Mouse (Mus musculus): ENCODE measurements around the gene Ap5z1. TPM values are rescaled to one million over a fixed set of nuclear protein-coding genes. Genes with fewer than 3 reads are reported as not detected.

Ap5z1 gene
- polyA plus RNA-seq, 1 experiment from 2014 or later: 13.1 TPM

DNA sequence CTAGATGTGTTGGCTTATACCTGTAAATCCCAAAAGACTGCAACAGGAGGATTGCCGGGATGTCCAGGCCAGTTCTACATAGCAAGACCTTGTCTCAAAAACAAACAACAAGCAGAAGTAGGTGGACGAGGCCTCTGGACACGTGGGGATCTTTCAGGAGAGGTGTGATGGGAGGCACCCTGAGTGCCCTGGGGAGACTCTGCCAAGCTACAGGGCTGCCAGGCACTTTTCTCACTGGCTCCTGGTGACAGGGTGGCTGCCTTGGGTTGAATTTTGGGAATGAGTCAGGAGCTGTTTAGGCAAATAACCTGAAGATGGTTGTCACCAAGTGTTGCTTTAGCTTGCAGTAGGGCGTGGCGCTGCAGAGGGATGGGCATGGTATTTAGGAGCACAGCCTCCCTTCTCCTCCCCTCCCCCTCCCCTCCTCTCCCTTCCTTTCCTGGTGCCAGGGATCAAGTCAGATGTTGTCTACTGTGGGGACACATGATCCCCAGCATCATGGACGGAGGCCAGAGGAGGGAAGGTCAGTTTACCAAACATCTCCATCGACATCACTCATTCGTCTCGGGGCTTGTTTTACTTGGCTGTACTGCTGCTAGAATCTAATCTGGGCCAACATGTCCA is 31.8 kb upstream of the Ap5z1 start:
- DNase-seq (ENCODE audit: low spot score) (no peak), ATAC-seq (replicated peaks; ENCODE audit: low FRiP score) (no peak)
- Histone ChIP-seq H3K9me3 (ENCODE audit: control insufficient read depth, low read length) (no peaks in the 10 kb centered on the region), H3K4me3 (ENCODE audit: low read depth, low read length) (no peak overlapping the region), H3K36me3 (ENCODE audit: control insufficient read depth, insufficient read depth, low read length) (no peaks in the 10 kb centered on the region; the same call in 1 of the 2 replicates), H3K27me3 (ENCODE audit: control insufficient read depth, insufficient read depth, low read length) (no peaks in the 10 kb centered on the region), H3K9ac (ENCODE audit: low read length) (no peak overlapping the region), H3K4me1 (replicated peaks; ENCODE audit: control insufficient read depth, insufficient read depth, low read length) (no peaks in the 10 kb centered on the region; the same call in 1 of the 2 replicates), H3K4me2 (ENCODE audit: low read depth, low read length, severe bottlenecking) (no peak overlapping the region), H3K27ac (ENCODE audit: low read depth, low read length) (no peak overlapping the region)
- 85% methylated on average over 9 of the region's 9 CpGs for WGBS

- no peak for ATAC-seq (replicated peaks; ENCODE audit: low FRiP score)
- H3K27ac ChIP-seq (ENCODE audit: low read depth, low read length): no peak overlapping the region
- no peaks in the 10 kb centered on the region; the same call in 1 of the 2 replicates for H3K4me1 ChIP-seq (replicated peaks; ENCODE audit: control insufficient read depth, insufficient read depth, low read length)
- no peaks in the 10 kb centered on the region for H3K9me3 ChIP-seq (ENCODE audit: control insufficient read depth, low read length)
- no peak overlapping the region for H3K9ac ChIP-seq (ENCODE audit: low read length)
- no peak for DNase-seq (ENCODE audit: low spot score)
- H3K4me3 ChIP-seq (ENCODE audit: low read depth, low read length): no peak overlapping the region
- no peaks in the 10 kb centered on the region; the same call in 1 of the 2 replicates for H3K36me3 ChIP-seq (ENCODE audit: control insufficient read depth, insufficient read depth, low read length)
- WGBS: 82% methylated on average over 4 of the region's 4 CpGs
- H3K27me3 ChIP-seq (ENCODE audit: control insufficient read depth, insufficient read depth, low read length): no peaks in the 10 kb centered on the region
- no peak overlapping the region for H3K4me2 ChIP-seq (ENCODE audit: low read depth, low read length, severe bottlenecking)
Measured at GRCm38 (mm10) chr5:142432695-142433094, 31.0 kb upstream of the Ap5z1 start.

DNA sequence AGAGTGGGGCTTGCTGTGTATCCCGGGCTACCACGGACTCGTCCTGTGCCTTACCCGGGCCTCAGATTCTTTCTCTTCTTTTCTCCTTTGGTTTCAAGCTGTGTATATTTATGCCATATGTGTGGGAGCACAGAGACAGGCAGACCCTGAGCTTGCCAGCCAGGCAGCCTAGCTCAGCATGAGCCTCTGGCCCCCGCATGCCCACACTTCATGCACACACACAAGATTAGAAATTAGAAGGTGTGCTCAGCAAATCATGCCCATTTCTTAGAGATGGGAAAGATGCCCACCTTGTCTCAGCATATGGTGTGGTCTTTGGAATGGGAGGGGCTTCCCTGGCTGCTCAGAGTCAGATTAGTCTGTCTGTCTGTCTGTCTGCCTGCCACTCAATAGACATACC is 29.7 kb upstream of the Ap5z1 start:
- ATAC-seq (replicated peaks; ENCODE audit: low FRiP score): no peak
- no peak overlapping the region for H3K27ac ChIP-seq (ENCODE audit: low read depth, low read length)

GRCm38 (mm10) chr5:142435736-142436135 is 28.0 kb upstream of the Ap5z1 start:
- H3K27me3 ChIP-seq (ENCODE audit: control insufficient read depth, insufficient read depth, low read length): no peaks in the 10 kb centered on the region
- DNase-seq (ENCODE audit: low spot score): no peak
- H3K9me3 ChIP-seq (ENCODE audit: control insufficient read depth, low read length): no peaks in the 10 kb centered on the region
- peaks cover 7% of the 10 kb centered on the region for H3K4me1 ChIP-seq (replicated peaks; ENCODE audit: control insufficient read depth, insufficient read depth, low read length)
- H3K36me3 ChIP-seq (ENCODE audit: control insufficient read depth, insufficient read depth, low read length): no peaks in the 10 kb centered on the region; the same call in 1 of the 2 replicates
- no peak overlapping the region for H3K27ac ChIP-seq (ENCODE audit: low read depth, low read length)
- no peak overlapping the region for H3K9ac ChIP-seq (ENCODE audit: low read length)
- ATAC-seq (replicated peaks; ENCODE audit: low FRiP score): no peak
- no peak overlapping the region for H3K4me2 ChIP-seq (ENCODE audit: low read depth, low read length, severe bottlenecking)
- H3K4me3 ChIP-seq (ENCODE audit: low read depth, low read length): no peak overlapping the region
- WGBS: 91% methylated on average over 15 of the region's 15 CpGs

More for the DNA sequence above, 29.7 kb upstream of the Ap5z1 start:
- Histone ChIP-seq H3K4me2 (ENCODE audit: low read depth, low read length, severe bottlenecking) (no peak overlapping the region), H3K36me3 (ENCODE audit: control insufficient read depth, insufficient read depth, low read length) (no peaks in the 10 kb centered on the region; the same call in 1 of the 2 replicates), H3K9ac (ENCODE audit: low read length) (no peak overlapping the region), H3K27me3 (ENCODE audit: control insufficient read depth, insufficient read depth, low read length) (no peaks in the 10 kb centered on the region), H3K4me3 (ENCODE audit: low read depth, low read length) (no peak overlapping the region), H3K9me3 (ENCODE audit: control insufficient read depth, low read length) (no peaks in the 10 kb centered on the region), H3K4me1 (replicated peaks; ENCODE audit: control insufficient read depth, insufficient read depth, low read length) (no peaks in the 10 kb centered on the region; the same call in 1 of the 2 replicates)
- DNase-seq (ENCODE audit: low spot score): no peak
- WGBS: 84% methylated on average over 5 of the region's 5 CpGs

DNA sequence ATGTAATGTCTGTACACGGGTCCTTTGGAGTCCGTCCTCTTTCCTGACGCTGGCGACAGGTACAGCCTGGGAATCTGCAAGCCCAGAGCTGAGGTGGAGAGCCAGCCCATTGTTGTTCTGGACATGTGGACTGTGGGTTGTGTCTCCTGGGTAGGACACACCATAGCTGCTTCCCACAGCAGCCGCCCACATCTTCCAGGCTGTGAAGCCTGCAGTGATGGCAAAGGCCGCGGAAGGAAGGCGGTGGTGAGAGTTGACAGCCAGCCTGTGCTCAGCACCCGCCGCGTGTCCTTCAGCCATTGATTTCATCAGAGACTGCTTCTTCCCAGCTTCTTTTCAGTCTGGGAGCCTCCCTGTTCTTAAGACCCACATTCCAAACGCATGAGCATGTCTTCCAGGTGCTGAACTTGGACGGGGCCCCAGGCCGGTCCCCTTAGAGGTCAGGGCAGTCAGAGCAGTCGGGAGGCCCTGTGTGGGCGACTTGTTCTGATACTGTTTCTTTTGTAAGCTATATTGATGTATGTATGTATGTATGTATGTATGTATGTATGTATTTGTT is 25.3 kb upstream of the Ap5z1 start:
- ATAC-seq (replicated peaks; ENCODE audit: low FRiP score) (no peak), DNase-seq (ENCODE audit: low spot score) (no peak)
- H3K27ac ChIP-seq (ENCODE audit: low read depth, low read length): no peak overlapping the region
- no peak overlapping the region for H3K4me3 ChIP-seq (ENCODE audit: low read depth, low read length)
- H3K4me2 ChIP-seq (ENCODE audit: low read depth, low read length, severe bottlenecking): no peak overlapping the region
- WGBS: 90% methylated on average over 16 of the region's 16 CpGs
- H3K9ac ChIP-seq (ENCODE audit: low read length): no peak overlapping the region
- no peaks in the 10 kb centered on the region for H3K27me3 ChIP-seq (ENCODE audit: control insufficient read depth, insufficient read depth, low read length)
- no peaks in the 10 kb centered on the region; the same call in 1 of the 2 replicates for H3K36me3 ChIP-seq (ENCODE audit: control insufficient read depth, insufficient read depth, low read length)
- peaks cover 14% of the 10 kb centered on the region for H3K4me1 ChIP-seq (replicated peaks; ENCODE audit: control insufficient read depth, insufficient read depth, low read length)
- no peaks in the 10 kb centered on the region for H3K9me3 ChIP-seq (ENCODE audit: control insufficient read depth, low read length)

GRCm38 (mm10) chr5:142439911-142440432 is 23.8 kb upstream of the Ap5z1 start:
- DNase-seq (ENCODE audit: low spot score) (peak; percentile 74), ATAC-seq (replicated peaks; ENCODE audit: low FRiP score) (peak; percentile 58)
- peak overlapping the region; percentile 28; the same call in 1 of the 2 replicates for H3K4me3 ChIP-seq (ENCODE audit: low read depth, low read length)
- H3K9me3 ChIP-seq (ENCODE audit: control insufficient read depth, low read length): no peaks in the 10 kb centered on the region
- 0% methylated on average over 12 of the region's 12 CpGs for WGBS
- H3K9ac ChIP-seq (ENCODE audit: low read length): 0 out of 2 replicates have a peak overlapping the region, but pooled peaks have one; percentile 1
- H3K4me2 ChIP-seq (ENCODE audit: low read depth, low read length, severe bottlenecking): peak overlapping the region; percentile 53
- H3K27me3 ChIP-seq (ENCODE audit: control insufficient read depth, insufficient read depth, low read length): no peaks in the 10 kb centered on the region
- peaks cover 14% of the 10 kb centered on the region for H3K4me1 ChIP-seq (replicated peaks; ENCODE audit: control insufficient read depth, insufficient read depth, low read length)
- peak overlapping the region; percentile 13; the same call in 1 of the 2 replicates for H3K27ac ChIP-seq (ENCODE audit: low read depth, low read length)
- H3K36me3 ChIP-seq (ENCODE audit: control insufficient read depth, insufficient read depth, low read length): no peaks in the 10 kb centered on the region; the same call in 1 of the 2 replicates

DNA sequence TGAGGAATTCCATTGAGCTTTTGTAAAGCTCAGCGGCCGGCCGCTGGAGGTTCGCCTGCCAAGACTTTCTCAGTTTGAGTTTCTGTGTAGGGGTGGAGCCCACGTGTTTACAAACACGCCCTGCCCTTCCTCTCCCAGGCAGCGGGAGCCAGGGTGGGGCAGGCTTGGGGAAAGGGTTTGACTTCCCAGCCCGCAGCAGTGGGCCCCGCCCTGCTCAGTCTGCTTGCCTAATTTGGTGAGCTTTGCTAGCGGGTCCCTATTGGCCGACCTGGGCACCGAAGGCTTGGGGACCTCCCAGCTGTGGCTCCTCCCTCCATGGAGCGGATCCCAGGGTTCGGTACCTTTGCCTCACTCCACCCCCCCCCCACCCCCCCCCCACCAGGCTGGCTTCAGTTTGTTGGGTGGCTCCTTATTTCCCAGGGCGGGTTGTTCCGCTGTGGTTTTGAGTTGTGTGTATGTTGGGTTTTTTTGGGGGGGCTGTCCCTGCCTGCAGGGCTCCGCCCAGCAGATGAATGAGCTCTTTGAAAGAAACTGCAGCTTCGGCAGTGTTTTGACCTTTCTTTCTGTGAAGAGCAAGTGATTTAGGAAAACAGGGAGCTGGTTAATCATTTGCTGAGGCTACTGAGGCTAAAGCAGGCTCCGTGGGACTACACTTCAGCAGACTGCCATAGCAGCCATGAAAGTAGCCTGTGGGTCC is 23.1 kb upstream of the Ap5z1 start:
- 0% methylated on average over 19 of the region's 19 CpGs for WGBS
- ATAC-seq (replicated peaks; ENCODE audit: low FRiP score) (peak; percentile 89), DNase-seq (ENCODE audit: low spot score) (peak; percentile 91)
- Histone ChIP-seq H3K4me2 (ENCODE audit: low read depth, low read length, severe bottlenecking) (peak overlapping the region; percentile 53), H3K27ac (ENCODE audit: low read depth, low read length) (peak overlapping the region; percentile 55), H3K27me3 (ENCODE audit: control insufficient read depth, insufficient read depth, low read length) (no peaks in the 10 kb centered on the region), H3K9me3 (ENCODE audit: control insufficient read depth, low read length) (no peaks in the 10 kb centered on the region), H3K9ac (ENCODE audit: low read length) (0 out of 2 replicates have a peak overlapping the region, but pooled peaks have one; percentile 1), H3K4me1 (replicated peaks; ENCODE audit: control insufficient read depth, insufficient read depth, low read length) (peaks cover 15% of the 10 kb centered on the region), H3K4me3 (ENCODE audit: low read depth, low read length) (peak overlapping the region; percentile 28), H3K36me3 (ENCODE audit: control insufficient read depth, insufficient read depth, low read length) (no peaks in the 10 kb centered on the region; the same call in 1 of the 2 replicates)

DNA sequence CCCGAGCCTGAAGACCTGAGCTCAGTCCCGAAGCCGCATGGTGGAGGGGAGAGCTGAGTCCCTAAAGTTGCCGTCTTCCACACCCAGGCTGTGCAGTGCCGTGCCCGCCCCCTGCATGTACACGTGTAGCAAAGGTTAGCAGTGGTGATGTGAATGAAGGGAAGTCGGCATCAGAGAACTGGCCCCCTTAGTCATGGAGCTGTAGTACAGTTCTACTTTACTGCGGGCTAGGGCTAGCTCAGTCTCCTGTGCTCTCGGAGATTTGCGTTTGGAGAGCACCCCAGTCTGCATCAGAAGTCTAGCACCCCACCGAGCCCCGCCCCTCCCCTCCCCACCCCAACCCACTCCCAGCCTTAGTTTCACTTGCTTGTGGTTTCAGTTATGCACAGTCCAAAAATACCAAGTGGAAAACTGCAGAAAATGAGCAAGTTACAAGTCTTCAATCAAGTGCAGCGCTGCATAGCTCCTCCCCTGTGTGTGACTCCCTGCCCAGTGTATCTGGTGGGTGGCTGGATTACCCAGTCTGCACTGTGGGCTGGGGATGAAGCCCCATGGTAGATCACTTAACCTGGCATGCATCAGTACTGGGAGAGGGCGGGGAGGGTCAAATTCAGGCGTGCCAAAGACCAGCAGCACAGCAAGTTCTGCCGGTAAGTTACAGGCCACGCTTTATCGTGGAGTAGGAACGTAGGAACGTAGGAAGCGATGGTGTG is 22.3 kb upstream of the Ap5z1 start:
- no peak overlapping the region for H3K9ac ChIP-seq (ENCODE audit: low read length)
- ATAC-seq (replicated peaks; ENCODE audit: low FRiP score): no peak
- WGBS: 65% methylated on average over 22 of the region's 22 CpGs

More for the DNA sequence above, 22.3 kb upstream of the Ap5z1 start:
- Histone ChIP-seq H3K36me3 (ENCODE audit: control insufficient read depth, insufficient read depth, low read length) (no peaks in the 10 kb centered on the region; the same call in 1 of the 2 replicates), H3K4me2 (ENCODE audit: low read depth, low read length, severe bottlenecking) (peak overlapping the region; percentile 53; the same call in 1 of the 2 replicates), H3K4me1 (replicated peaks; ENCODE audit: control insufficient read depth, insufficient read depth, low read length) (peaks cover 19% of the 10 kb centered on the region), H3K4me3 (ENCODE audit: low read depth, low read length) (peak overlapping the region; percentile 28; the same call in 1 of the 2 replicates), H3K27ac (ENCODE audit: low read depth, low read length) (peak overlapping the region; percentile 55), H3K9me3 (ENCODE audit: control insufficient read depth, low read length) (no peaks in the 10 kb centered on the region), H3K27me3 (ENCODE audit: control insufficient read depth, insufficient read depth, low read length) (no peaks in the 10 kb centered on the region)
- no peak for DNase-seq (ENCODE audit: low spot score)
